Mouse (Mus musculus): ENCODE measurements at regions not wholly inside any gene's neighbourhood (a gene's known extent, or its start where the extent isn't known, plus 50 kb on each side); places are given as distances from the start of the nearest gene placed in this dataset.

- H3K4me2 ChIP-seq (ENCODE audit: low read depth, severe bottlenecking), result no peak overlapping the region
- no peak overlapping the region for H3K4me3 ChIP-seq (ENCODE audit: low read depth, low read length)
- no peaks in the 10 kb centered on the region for H3K27me3 ChIP-seq (ENCODE audit: control insufficient read depth, insufficient read depth, low read length)
- H3K9me3 ChIP-seq (ENCODE audit: control insufficient read depth, low read length), result no peaks in the 10 kb centered on the region
- H3K9ac ChIP-seq (ENCODE audit: low read length), result no peak overlapping the region
- no peak for DNase-seq (ENCODE audit: low spot score)
- H3K27ac ChIP-seq (replicated peaks; ENCODE audit: low read depth, low read length), result no peak overlapping the region
- no peak for ATAC-seq (ENCODE audit: insufficient number of reproducible peaks, low FRiP score, low TSS enrichment, low read depth)
- no peaks in the 10 kb centered on the region for H3K36me3 ChIP-seq (ENCODE audit: control insufficient read depth, insufficient read depth, low read length)
- no peaks in the 10 kb centered on the region for H3K4me1 ChIP-seq (ENCODE audit: control insufficient read depth, insufficient read depth, low read length)
- 85% methylated on average over 5 of the region's 5 CpGs for WGBS
Measured at GRCm38 (mm10) chr13:84437586-84438443, 215.7 kb downstream of the Tmem161b start.

GRCm38 (mm10) chr13:84438444-84438766 is 216.3 kb downstream of the Tmem161b start:
- no peak for ATAC-seq (ENCODE audit: insufficient number of reproducible peaks, low FRiP score, low TSS enrichment, low read depth)
- no peak overlapping the region for H3K9ac ChIP-seq (ENCODE audit: low read length)

GRCm38 (mm10) chr13:84448514-84448913 is 226.4 kb downstream of the Tmem161b start:
- H3K27me3 ChIP-seq (ENCODE audit: control insufficient read depth, insufficient read depth, low read length), result no peaks in the 10 kb centered on the region
- H3K9me3 ChIP-seq (ENCODE audit: control insufficient read depth, low read length), result no peaks in the 10 kb centered on the region
- no peak overlapping the region for H3K4me2 ChIP-seq (ENCODE audit: low read depth, severe bottlenecking)
- ATAC-seq (ENCODE audit: insufficient number of reproducible peaks, low FRiP score, low TSS enrichment, low read depth) (no peak), DNase-seq (ENCODE audit: low spot score) (no peak)
- no peak overlapping the region for H3K9ac ChIP-seq (ENCODE audit: low read length)
- H3K27ac ChIP-seq (replicated peaks; ENCODE audit: low read depth, low read length), result no peak overlapping the region
- H3K4me3 ChIP-seq (ENCODE audit: low read depth, low read length), result no peak overlapping the region
- no peaks in the 10 kb centered on the region for H3K36me3 ChIP-seq (ENCODE audit: control insufficient read depth, insufficient read depth, low read length)
- WGBS, result 95% methylated on average over 2 of the region's 2 CpGs
- no peaks in the 10 kb centered on the region for H3K4me1 ChIP-seq (ENCODE audit: control insufficient read depth, insufficient read depth, low read length)

More at GRCm38 (mm10) chr13:84438444-84438766, 216.3 kb downstream of the Tmem161b start:
- Histone ChIP-seq H3K9me3 (ENCODE audit: control insufficient read depth, low read length) (no peaks in the 10 kb centered on the region), H3K36me3 (ENCODE audit: control insufficient read depth, insufficient read depth, low read length) (no peaks in the 10 kb centered on the region), H3K27me3 (ENCODE audit: control insufficient read depth, insufficient read depth, low read length) (no peaks in the 10 kb centered on the region), H3K4me2 (ENCODE audit: low read depth, severe bottlenecking) (no peak overlapping the region), H3K27ac (replicated peaks; ENCODE audit: low read depth, low read length) (no peak overlapping the region), H3K4me1 (ENCODE audit: control insufficient read depth, insufficient read depth, low read length) (no peaks in the 10 kb centered on the region), H3K4me3 (ENCODE audit: low read depth, low read length) (no peak overlapping the region)
- DNase-seq (ENCODE audit: low spot score), result no peak
- WGBS, result 82% methylated on average over 2 of the region's 2 CpGs

- H3K9me3 ChIP-seq (ENCODE audit: control insufficient read depth, low read length), result no peaks in the 10 kb centered on the region
- DNase-seq (ENCODE audit: low spot score) (no peak), ATAC-seq (ENCODE audit: insufficient number of reproducible peaks, low FRiP score, low TSS enrichment, low read depth) (no peak)
- H3K4me3 ChIP-seq (ENCODE audit: low read depth, low read length), result no peak overlapping the region
- H3K27ac ChIP-seq (replicated peaks; ENCODE audit: low read depth, low read length), result no peak overlapping the region
- H3K9ac ChIP-seq (ENCODE audit: low read length), result no peak overlapping the region
- H3K36me3 ChIP-seq (ENCODE audit: control insufficient read depth, insufficient read depth, low read length), result no peaks in the 10 kb centered on the region
- WGBS, result 80% methylated on average over 6 of the region's 6 CpGs
- H3K4me1 ChIP-seq (ENCODE audit: control insufficient read depth, insufficient read depth, low read length), result no peaks in the 10 kb centered on the region
- no peak overlapping the region for H3K4me2 ChIP-seq (ENCODE audit: low read depth, severe bottlenecking)
- no peaks in the 10 kb centered on the region for H3K27me3 ChIP-seq (ENCODE audit: control insufficient read depth, insufficient read depth, low read length)
Measured at GRCm38 (mm10) chr13:84449001-84449551, 227.0 kb downstream of the Tmem161b start.

Data from limb, embryonic 11.5 days (tissue).